Mouse (Mus musculus) cerebellum, adult 2 months (tissue): ENCODE data around the gene Cdkn2d.

Experiments
- CTCF ChIP-seq: fragments of 200-500 bp; IDR thresholded peaks from 2 replicates; pipeline ENCODE4 v1.5.1; 2011; ENCODE audit warnings: low read depth, mild to moderate bottlenecking, control low read depth, low read length, moderate library complexity, borderline replicate concordance; ENCODE audit not compliant: insufficient read depth
- POLR2A ChIP-seq: fragments of 200-500 bp; IDR thresholded peaks from 2 replicates; pipeline ENCODE4 v1.6.1; 2011; ENCODE audit warnings: low read length, control low read depth, borderline replicate concordance; ENCODE audit not compliant: insufficient read depth

DNA sequence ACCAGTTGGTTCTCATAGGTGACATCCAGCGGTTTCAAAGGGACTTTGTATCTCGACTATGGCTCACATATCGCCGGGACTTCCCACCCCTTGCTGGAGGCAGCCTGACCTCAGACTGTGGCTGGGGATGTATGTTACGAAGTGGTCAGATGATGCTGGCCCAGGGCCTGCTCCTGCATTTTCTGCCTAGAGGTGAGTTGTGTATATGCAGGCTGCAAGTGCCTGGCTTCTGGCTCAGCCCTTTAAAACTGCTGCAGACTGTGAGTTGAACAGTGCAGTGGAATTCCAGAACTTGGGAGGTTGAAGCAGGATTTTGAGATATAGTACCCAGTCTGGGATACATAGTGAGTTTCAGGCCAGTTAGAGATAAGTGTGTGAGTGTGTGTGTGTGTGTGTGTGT is 24.3 kb downstream of the Cdkn2d start:
- TF ChIP-seq CTCF = no peak
- no peak for TF ChIP-seq POLR2A
